Mouse (Mus musculus): ENCODE measurements around the gene Cnot11. TPM values are rescaled to one million over a fixed set of nuclear protein-coding genes. Genes with fewer than 3 reads are reported as not detected.
A peak's percentile ranks its signal among the peaks of the same experiment; 100 is the strongest.

The Cnot11 gene
- total and polyA plus RNA-seq, 2 experiments from 2014 or later, result 12.7 to 31.7 TPM

GRCm38 (mm10) chr1:39502817-39503633 is 31.8 kb upstream of the Cnot11 start:
- ATAC-seq, result no peak
- DNase-seq (ENCODE audit: low spot score), result peak; percentile 18
- TF ChIP-seq CTCF (IDR thresholded peaks at IDR 0.05; ENCODE audit: low read depth), result no peak
- H3K4me3 ChIP-seq (ENCODE audit: low read length), result no peak overlapping the region
- H3K4me1 ChIP-seq (ENCODE audit: insufficient read depth, low read length), result no peaks in the 10 kb centered on the region
- WGBS, result 63% methylated on average over 17 of the region's 17 CpGs
- H3K36me3 ChIP-seq (ENCODE audit: insufficient read depth, low read length), result no peaks in the 10 kb centered on the region
- H3K27me3 ChIP-seq (ENCODE audit: insufficient read depth, low read length), result no peaks in the 10 kb centered on the region
- no peak overlapping the region for H3K27ac ChIP-seq
- no peak overlapping the region for H3K9ac ChIP-seq (replicated peaks; ENCODE audit: low read length)
- H3K4me2 ChIP-seq (ENCODE audit: low read depth, low read length), result no peak overlapping the region
- no peaks in the 10 kb centered on the region for H3K9me3 ChIP-seq (ENCODE audit: low read length)

- no peak overlapping the region for H3K9ac ChIP-seq (replicated peaks; ENCODE audit: low read length)
- no peaks in the 10 kb centered on the region for H3K27me3 ChIP-seq (ENCODE audit: insufficient read depth, low read length)
- WGBS, result 13% methylated on average over 1 of the region's 1 CpGs
- TF ChIP-seq CTCF (IDR thresholded peaks at IDR 0.05; ENCODE audit: low read depth), result peak; percentile 58
- ATAC-seq (no peak), DNase-seq (ENCODE audit: low spot score) (peak; percentile 53)
- no peaks in the 10 kb centered on the region for H3K4me1 ChIP-seq (ENCODE audit: insufficient read depth, low read length)
- no peaks in the 10 kb centered on the region for H3K9me3 ChIP-seq (ENCODE audit: low read length)
- H3K36me3 ChIP-seq (ENCODE audit: insufficient read depth, low read length), result no peaks in the 10 kb centered on the region
- H3K4me2 ChIP-seq (ENCODE audit: low read depth, low read length), result no peak overlapping the region
- no peak overlapping the region for H3K4me3 ChIP-seq (ENCODE audit: low read length)
- no peak overlapping the region for H3K27ac ChIP-seq
These were observed 30.5 kb upstream of the Cnot11 start for GRCm38 (mm10) chr1:39504261-39504660.

GRCm38 (mm10) chr1:39505600-39505999 is 29.2 kb upstream of the Cnot11 start:
- H3K4me1 ChIP-seq (ENCODE audit: insufficient read depth, low read length), result no peaks in the 10 kb centered on the region
- H3K9ac ChIP-seq (replicated peaks; ENCODE audit: low read length), result no peak overlapping the region
- no peak for TF ChIP-seq CTCF (IDR thresholded peaks at IDR 0.05; ENCODE audit: low read depth)
- no peak for ATAC-seq
- no peaks in the 10 kb centered on the region for H3K36me3 ChIP-seq (ENCODE audit: insufficient read depth, low read length)
- no peaks in the 10 kb centered on the region for H3K9me3 ChIP-seq (ENCODE audit: low read length)
- no peaks in the 10 kb centered on the region for H3K27me3 ChIP-seq (ENCODE audit: insufficient read depth, low read length)
- H3K4me3 ChIP-seq (ENCODE audit: low read length), result no peak overlapping the region
- H3K4me2 ChIP-seq (ENCODE audit: low read depth, low read length), result no peak overlapping the region
- DNase-seq (ENCODE audit: low spot score), result no peak
- 77% methylated on average over 9 of the region's 9 CpGs for WGBS
- H3K27ac ChIP-seq, result no peak overlapping the region

GRCm38 (mm10) chr1:39511775-39512174 is 23.0 kb upstream of the Cnot11 start:
- 71% methylated on average over 8 of the region's 8 CpGs for WGBS

GRCm38 (mm10) chr1:39512183-39512582 is 22.6 kb upstream of the Cnot11 start:
- Histone ChIP-seq H3K9ac (replicated peaks; ENCODE audit: low read length) (no peak overlapping the region), H3K4me1 (ENCODE audit: insufficient read depth, low read length) (no peaks in the 10 kb centered on the region), H3K4me2 (ENCODE audit: low read depth, low read length) (no peak overlapping the region), H3K4me3 (ENCODE audit: low read length) (no peak overlapping the region), H3K27ac (no peak overlapping the region), H3K36me3 (ENCODE audit: insufficient read depth, low read length) (no peaks in the 10 kb centered on the region), H3K27me3 (ENCODE audit: insufficient read depth, low read length) (no peaks in the 10 kb centered on the region), H3K9me3 (ENCODE audit: low read length) (no peaks in the 10 kb centered on the region)
- no peak for TF ChIP-seq CTCF (IDR thresholded peaks at IDR 0.05; ENCODE audit: low read depth)
- no peak for ATAC-seq
- 63% methylated on average over 1 of the region's 1 CpGs for WGBS
- no peak for DNase-seq (ENCODE audit: low spot score)

More at GRCm38 (mm10) chr1:39511775-39512174, 23.0 kb upstream of the Cnot11 start:
- H3K4me2 ChIP-seq (ENCODE audit: low read depth, low read length), result no peak overlapping the region
- H3K9me3 ChIP-seq (ENCODE audit: low read length), result no peaks in the 10 kb centered on the region
- TF ChIP-seq CTCF (IDR thresholded peaks at IDR 0.05; ENCODE audit: low read depth), result no peak
- H3K27ac ChIP-seq, result no peak overlapping the region
- no peak overlapping the region for H3K9ac ChIP-seq (replicated peaks; ENCODE audit: low read length)
- H3K4me3 ChIP-seq (ENCODE audit: low read length), result no peak overlapping the region
- H3K4me1 ChIP-seq (ENCODE audit: insufficient read depth, low read length), result no peaks in the 10 kb centered on the region
- no peaks in the 10 kb centered on the region for H3K27me3 ChIP-seq (ENCODE audit: insufficient read depth, low read length)
- DNase-seq (ENCODE audit: low spot score) (no peak), ATAC-seq (no peak)
- H3K36me3 ChIP-seq (ENCODE audit: insufficient read depth, low read length), result no peaks in the 10 kb centered on the region

GRCm38 (mm10) chr1:39515303-39515991 is 19.3 kb upstream of the Cnot11 start:
- no peak overlapping the region for H3K4me2 ChIP-seq (ENCODE audit: low read depth, low read length)
- TF ChIP-seq CTCF (IDR thresholded peaks at IDR 0.05; ENCODE audit: low read depth), result no peak
- H3K4me3 ChIP-seq (ENCODE audit: low read length), result no peak overlapping the region
- H3K36me3 ChIP-seq (ENCODE audit: insufficient read depth, low read length), result no peaks in the 10 kb centered on the region
- H3K27ac ChIP-seq, result no peak overlapping the region
- H3K9me3 ChIP-seq (ENCODE audit: low read length), result no peaks in the 10 kb centered on the region
- no peak; the same call in 1 of the 2 replicates for ATAC-seq
- no peaks in the 10 kb centered on the region for H3K27me3 ChIP-seq (ENCODE audit: insufficient read depth, low read length)
- 73% methylated on average over 10 of the region's 10 CpGs for WGBS
- DNase-seq (ENCODE audit: low spot score), result no peak
- H3K9ac ChIP-seq (replicated peaks; ENCODE audit: low read length), result no peak overlapping the region
- no peaks in the 10 kb centered on the region for H3K4me1 ChIP-seq (ENCODE audit: insufficient read depth, low read length)

GRCm38 (mm10) chr1:39521326-39521725 is 13.5 kb upstream of the Cnot11 start:
- no peak for TF ChIP-seq CTCF (IDR thresholded peaks at IDR 0.05; ENCODE audit: low read depth)
- H3K27me3 ChIP-seq (ENCODE audit: insufficient read depth, low read length), result no peaks in the 10 kb centered on the region
- ATAC-seq, result no peak
- H3K4me1 ChIP-seq (ENCODE audit: insufficient read depth, low read length), result no peaks in the 10 kb centered on the region
- WGBS, result 96% methylated on average over 7 of the region's 7 CpGs
- H3K4me3 ChIP-seq (ENCODE audit: low read length), result no peak overlapping the region
- no peaks in the 10 kb centered on the region for H3K9me3 ChIP-seq (ENCODE audit: low read length)
- no peaks in the 10 kb centered on the region for H3K36me3 ChIP-seq (ENCODE audit: insufficient read depth, low read length)
- H3K9ac ChIP-seq (replicated peaks; ENCODE audit: low read length), result no peak overlapping the region
- H3K4me2 ChIP-seq (ENCODE audit: low read depth, low read length), result no peak overlapping the region
- no peak overlapping the region for H3K27ac ChIP-seq
- DNase-seq (ENCODE audit: low spot score), result no peak
